Mouse (Mus musculus) kidney, postnatal 0 days (tissue): Measurements from ENCODE around the gene Lrrc29. TPM values are rescaled to one million over a fixed set of nuclear protein-coding genes. Genes with fewer than 3 reads are reported as not detected.

Experiments
- ATAC-seq: fragments of 200-750 bp; cut with Nextera tagmentation; replicated peaks from 2 replicates; pipeline ENCODE4 v1.8.0; 2017; ENCODE audit warnings: low read depth, moderate number of reproducible peaks, moderate TSS enrichment, moderate library complexity; ENCODE audit not compliant: low FRiP score
- DNase-seq: peaks from one replicate; pipeline ENCODE4 v3.0.0-alpha.2; 2016; ENCODE audit warnings: low spot score
- H3K27ac ChIP-seq: fragments of 300-500 bp; sonication (generic); 2 replicates; pipeline ENCODE4 v1.5.1; 2014; ENCODE audit warnings: mild to moderate bottlenecking
- H3K27me3 ChIP-seq: fragments of 300-500 bp; sonication (generic); 2 replicates; pipeline ENCODE4 v1.6.1; 2014; ENCODE audit warnings: low read length, mixed read lengths; ENCODE audit not compliant: insufficient read depth
- H3K36me3 ChIP-seq: fragments of 300-500 bp; sonication (generic); 2 replicates; pipeline ENCODE4 v1.6.1; 2014; ENCODE audit warnings: low read length, mixed read lengths; ENCODE audit not compliant: insufficient read depth
- H3K4me1 ChIP-seq: fragments of 300-500 bp; sonication (generic); replicated peaks from 2 replicates; pipeline ENCODE4 v1.6.1; 2014; ENCODE audit warnings: antibody characterized with exemption, low read length, mixed read lengths; ENCODE audit not compliant: insufficient read depth
- H3K4me2 ChIP-seq: fragments of 300-500 bp; sonication (generic); 2 replicates; pipeline ENCODE4 v1.6.1; 2014; ENCODE audit warnings: mild to moderate bottlenecking, low read length, moderate library complexity, mixed read lengths
- H3K4me3 ChIP-seq: fragments of 300-500 bp; sonication (generic); replicated peaks from 2 replicates; pipeline ENCODE4 v1.5.1; 2014; ENCODE audit warnings: low read depth, low read length
- H3K9ac ChIP-seq: fragments of 300-500 bp; sonication (generic); 2 replicates; pipeline ENCODE4 v1.6.1; 2014; ENCODE audit warnings: low read depth, low read length
- H3K9me3 ChIP-seq: fragments of 300-500 bp; sonication (generic); replicated peaks from 2 replicates; pipeline ENCODE4 v1.6.1; 2016; ENCODE audit warnings: low read length, inconsistent platforms, mixed read lengths
- CTCF ChIP-seq: IDR thresholded peaks from 2 replicates; pipeline ENCODE4 v1.5.1; 2016; ENCODE audit warnings: antibody characterized with exemption, low read depth, mild to moderate bottlenecking, moderate library complexity
- WGBS: fragments of 180-500 bp; shearing (Covaris S2); extraction: QIAGEN DNeasy Blood & Tissue Kit; methylation state at CpG from one replicate; pipeline ENCODE4 v1.1.7; 2014; 5-methylcytosine and 5-hydroxymethylcytosine counted together
- polyA plus RNA-seq: library from polyadenylated mRNA; unstranded; fragments of >200 nt; fragmentation: Nextera tagmentation; extraction: Ambion mirVana; gene quantifications from 2 replicates; pipeline ENCODE4 v1.2.1, GENCODE M21; 2015

Gene Lrrc29
- polyA plus RNA-seq = 5.2 and 5.6 TPM in 2 replicates

DNA sequence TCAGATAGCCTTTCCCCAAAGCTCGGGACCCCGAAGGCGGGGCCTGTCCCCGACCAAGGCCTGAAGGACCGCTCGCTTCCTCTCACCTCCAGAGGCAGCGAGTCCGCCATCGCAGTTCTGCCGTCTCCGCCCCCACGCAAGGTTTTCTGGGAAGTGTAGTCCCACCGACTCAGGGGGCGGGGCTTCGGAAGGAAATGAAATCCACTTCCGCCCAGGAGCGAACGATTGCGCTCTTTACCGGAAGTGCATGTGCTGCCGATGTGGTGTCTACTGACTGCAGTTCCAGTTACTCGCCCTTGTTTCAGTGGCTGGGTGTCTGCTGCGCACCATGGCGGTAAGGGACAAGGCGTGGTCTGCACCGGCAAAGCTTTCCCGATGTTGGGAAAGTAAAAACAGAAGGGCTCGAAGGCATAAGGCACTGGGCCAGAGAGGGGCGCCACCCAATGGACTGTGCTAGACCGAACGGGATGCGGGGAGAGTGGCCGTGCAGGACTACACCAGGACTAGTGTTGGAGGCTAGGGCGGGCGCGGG lies at the start of gene Lrrc29, which contains the start of gene Tmem208:
TSS of gene Lrrc29 (minus strand) at position 138 of the 532 bp plus-strand sequence.
TSS of gene Tmem208 (plus strand) at position 214 of the 532 bp plus-strand sequence.
- DNase-seq = peak; percentile 99

DNA sequence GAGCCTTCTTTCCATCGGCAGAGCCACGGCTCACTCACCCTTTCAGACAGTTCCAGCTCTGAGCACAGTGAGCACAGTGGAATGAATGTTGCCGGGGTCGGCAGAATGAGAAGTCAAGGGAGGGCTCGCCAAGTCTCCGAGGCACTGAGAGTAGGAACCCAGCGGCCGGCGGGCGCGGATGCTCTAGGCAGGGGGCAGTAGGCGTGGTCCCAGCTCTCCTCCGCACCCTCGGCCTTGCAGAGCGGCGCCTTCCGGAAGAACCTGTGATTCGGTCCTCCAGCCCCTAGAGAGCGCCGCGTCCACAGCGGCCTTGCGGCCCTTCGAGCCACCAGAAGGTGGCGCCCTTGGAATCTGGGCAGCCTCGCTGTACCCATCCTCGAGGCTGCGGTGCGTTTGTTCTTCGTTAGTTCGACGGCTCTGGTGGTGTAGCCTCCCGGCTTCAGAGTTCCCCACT lies 48.5 kb upstream of the Lrrc29 start:
- no peak overlapping the region for H3K4me3 ChIP-seq
- no peak overlapping the region for H3K27ac ChIP-seq
- H3K9me3 ChIP-seq = no peaks in the 10 kb centered on the region
- no peak overlapping the region for H3K9ac ChIP-seq
- no peaks in the 10 kb centered on the region for H3K36me3 ChIP-seq
- peak; percentile 68 for TF ChIP-seq CTCF
- DNase-seq = peak; percentile 62
- H3K27me3 ChIP-seq = no peaks in the 10 kb centered on the region
- WGBS = 36% methylated on average over 33 of the region's 33 CpGs
- peak; percentile 59 for ATAC-seq
- H3K4me2 ChIP-seq = peak overlapping the region; percentile 50
- peaks cover 11% of the 10 kb centered on the region; the same call in 1 of the 2 replicates for H3K4me1 ChIP-seq

More for the DNA sequence above, at the start of gene Lrrc29, which contains the start of gene Tmem208:
- H3K36me3 ChIP-seq = peaks cover 38% of the 10 kb centered on the region
- H3K9me3 ChIP-seq = no peaks in the 10 kb centered on the region
- H3K27me3 ChIP-seq = no peaks in the 10 kb centered on the region
- peak; percentile 89 for ATAC-seq
- WGBS = under 1% methylated on average over 36 of the region's 36 CpGs
- H3K4me1 ChIP-seq = peaks cover 16% of the 10 kb centered on the region
- H3K27ac ChIP-seq = peak within 1 kb of the TSS; percentile 68
- peak within 1 kb of the TSS; percentile 92 for H3K4me2 ChIP-seq
- H3K4me3 ChIP-seq = peak within 1 kb of the TSS; percentile 60
- H3K9ac ChIP-seq = peak within 1 kb of the TSS; percentile 70
- TF ChIP-seq CTCF = peak; percentile 61

DNA sequence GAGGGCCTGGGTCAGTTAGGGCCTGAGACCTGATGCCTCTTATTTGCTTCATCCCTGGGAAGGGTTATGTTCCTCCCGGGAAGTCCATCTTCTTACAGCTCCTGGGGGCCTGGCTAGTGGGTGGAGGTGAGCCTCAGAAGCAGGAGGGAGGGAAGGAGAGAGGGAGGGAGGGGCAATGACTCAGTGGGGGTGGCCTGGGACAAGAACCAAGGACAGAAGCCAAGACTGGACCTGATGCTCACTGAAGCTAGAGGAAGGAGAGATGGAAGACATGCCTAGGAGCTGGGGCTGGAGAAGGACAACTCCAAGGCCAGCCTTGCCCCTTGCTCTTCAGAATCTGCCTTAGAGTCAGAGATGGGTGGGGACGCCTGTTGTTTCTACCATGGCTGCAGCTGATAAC lies 47.0 kb upstream of the Lrrc29 start, which contains the start of gene Plekhg4:
TSS of gene Plekhg4 (plus strand) at position 243 of the 400 bp plus-strand sequence.
- no peak for DNase-seq
- no peak for TF ChIP-seq CTCF
- H3K4me2 ChIP-seq = no peak within 1 kb of the TSS
- H3K4me1 ChIP-seq = 0 out of 2 replicates have a peak, but pooled peaks cover 3% of the 10 kb centered on the region
- H3K4me3 ChIP-seq = no peak within 1 kb of the TSS
- H3K9me3 ChIP-seq = no peaks in the 10 kb centered on the region
- no peak within 1 kb of the TSS for H3K27ac ChIP-seq
- H3K27me3 ChIP-seq = no peaks in the 10 kb centered on the region
- ATAC-seq = no peak
- no peaks in the 10 kb centered on the region for H3K36me3 ChIP-seq
- WGBS = 47% methylated on average over 2 of the region's 2 CpGs
- no peak within 1 kb of the TSS for H3K9ac ChIP-seq

DNA sequence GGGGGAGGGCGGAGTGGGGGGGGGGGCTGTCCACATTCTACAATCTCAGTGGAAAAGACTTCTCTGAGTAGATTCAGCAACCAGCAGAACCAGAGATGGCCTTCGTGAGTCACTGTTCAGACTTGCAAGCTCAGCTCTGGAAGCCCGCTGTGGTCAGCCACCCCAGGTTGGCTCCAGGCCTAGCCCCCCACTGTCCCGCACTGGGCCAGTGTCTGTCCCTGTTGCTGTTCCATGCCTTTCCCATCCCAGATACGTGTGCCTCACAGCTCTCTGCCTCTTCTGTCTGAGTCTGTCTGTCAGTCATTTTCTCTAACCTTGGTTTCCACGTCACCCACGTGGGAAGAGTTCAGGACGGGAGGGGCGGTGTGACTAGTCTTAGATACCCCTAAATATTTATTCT lies 46.4 kb upstream of the Lrrc29 start:
- no peaks in the 10 kb centered on the region for H3K27me3 ChIP-seq
- no peak overlapping the region for H3K9ac ChIP-seq
- no peaks in the 10 kb centered on the region for H3K9me3 ChIP-seq
- no peak overlapping the region for H3K4me3 ChIP-seq
- no peak for TF ChIP-seq CTCF
- DNase-seq = no peak
- ATAC-seq = no peak
- H3K27ac ChIP-seq = no peak overlapping the region
- 0 out of 2 replicates have a peak, but pooled peaks cover 3% of the 10 kb centered on the region for H3K4me1 ChIP-seq
- no peaks in the 10 kb centered on the region for H3K36me3 ChIP-seq
- 83% methylated on average over 8 of the region's 9 CpGs for WGBS
- H3K4me2 ChIP-seq = no peak overlapping the region

- Histone ChIP-seq H3K27ac (no peak overlapping the region), H3K9ac (no peak overlapping the region), H3K4me3 (no peak overlapping the region), H3K4me1 (no peaks in the 10 kb centered on the region), H3K4me2 (no peak overlapping the region), H3K9me3 (no peaks in the 10 kb centered on the region), H3K36me3 (no peaks in the 10 kb centered on the region), H3K27me3 (no peaks in the 10 kb centered on the region)
- peak; percentile 68 for TF ChIP-seq CTCF
- DNase-seq (peak; percentile 64), ATAC-seq (no peak)
- WGBS = 72% methylated on average over 2 of the region's 2 CpGs
Measured at GRCm38 (mm10) chr8:105367107-105367506, 41.0 kb upstream of the Lrrc29 start.

- 60% methylated on average over 12 of the region's 12 CpGs for WGBS
- Histone ChIP-seq H3K4me2 (no peak overlapping the region), H3K9ac (no peak overlapping the region), H3K9me3 (no peaks in the 10 kb centered on the region), H3K27ac (peak overlapping the region; percentile 42; the same call in 1 of the 2 replicates), H3K27me3 (no peaks in the 10 kb centered on the region), H3K4me1 (no peaks in the 10 kb centered on the region), H3K4me3 (no peak overlapping the region), H3K36me3 (no peaks in the 10 kb centered on the region)
- DNase-seq (peak; percentile 83), ATAC-seq (no peak)
- TF ChIP-seq CTCF = no peak
Measured at GRCm38 (mm10) chr8:105361751-105362702, 35.9 kb upstream of the Lrrc29 start.
